Mouse (Mus musculus): ENCODE measurements around the gene Usp48.

- no peak for TF ChIP-seq CTCF (IDR thresholded peaks at IDR 0.05; ENCODE audit: borderline replicate concordance, control insufficient read depth, extremely low read depth, insufficient read depth, low read length, poor library complexity)
- no peak for TF ChIP-seq POLR2A (IDR thresholded peaks at IDR 0.05; ENCODE audit: control insufficient read depth, extremely low read depth, insufficient read depth, low read length, poor library complexity)
Measured at GRCm38 (mm10) chr4:137666958-137667345, 73.4 kb downstream of the Usp48 start.
